Mouse (Mus musculus): ENCODE results near the gene Olfr894.
"Not testable (repeated sequence)": the region's sequence is repeated elsewhere in the genome, so short reads cannot be mapped to it uniquely, and the experiment has no call there.

Gene Olfr894

GRCm38 (mm10) chr9:38217755-38218154 is at the start of gene Olfr894:
Olfr894 (plus strand) TSS chr9:38218055.
- no peak for DNase-seq

- not testable (repeated sequence) for DNase-seq
Measured at GRCm38 (mm10) chr9:38168341-38168740, 49.5 kb upstream of the Olfr894 start.

- DNase-seq, result no peak
Measured at GRCm38 (mm10) chr9:38180721-38181120, 37.1 kb upstream of the Olfr894 start, which contains the start of gene Olfr891. Olfr891 (minus strand) TSS chr9:38180821.

GRCm38 (mm10) chr9:38208065-38208464 is 9.8 kb upstream of the Olfr894 start, which contains the start of gene Olfr893:
Olfr893 (plus strand) TSS chr9:38208365.
- no peak for DNase-seq

- DNase-seq, result no peak
Measured at GRCm38 (mm10) chr9:38252474-38252873, 34.6 kb downstream of the Olfr894 start, which contains the start of gene Olfr143. Olfr143 (plus strand) TSS chr9:38252774.

GRCm38 (mm10) chr9:38267551-38267950 is 49.7 kb downstream of the Olfr894 start, which contains the start of gene Olfr895:
Olfr895 (plus strand) TSS chr9:38267851.
- no peak for DNase-seq

Measured in lung, postnatal 36 days (tissue).